Mouse (Mus musculus): ENCODE measurements around the gene Aspdh. TPM values are rescaled to one million over a fixed set of nuclear protein-coding genes. Genes with fewer than 3 reads are reported as not detected.

Gene Aspdh
- polyA plus RNA-seq (2015; fragmentation: Nextera tagmentation; extraction: Ambion mirVana): 3.1 and 3.9 TPM in 2 replicates

- no peak within 1 kb of the TSS for H3K4me3 ChIP-seq (ENCODE audit: low read length)
- peaks cover 46% of the 10 kb centered on the region for H3K4me1 ChIP-seq (ENCODE audit: control insufficient read depth, insufficient read depth, low read depth, low read length)
- no peak for ATAC-seq
- no peak within 1 kb of the TSS for H3K4me2 ChIP-seq (ENCODE audit: low read length)
- H3K36me3 ChIP-seq (ENCODE audit: control insufficient read depth, insufficient read depth, low read length): peaks cover 19% of the 10 kb centered on the region
- H3K9me3 ChIP-seq (ENCODE audit: control insufficient read depth, low read length): no peaks in the 10 kb centered on the region
- H3K27me3 ChIP-seq (replicated peaks; ENCODE audit: control insufficient read depth, insufficient read depth, low read length): no peaks in the 10 kb centered on the region
- H3K27ac ChIP-seq (ENCODE audit: low read depth, low read length): peak within 1 kb of the TSS; percentile 81
- 0 out of 2 replicates have a peak within 1 kb of the TSS, but pooled peaks have one; percentile 1 for H3K9ac ChIP-seq (ENCODE audit: low read depth, low read length)
- WGBS: 38% methylated on average over 2 of the region's 2 CpGs
These were observed at the start of gene Aspdh for GRCm38 (mm10) chr7:44465111-44465510. TSS of gene Aspdh (plus strand) at chr7:44465391.

GRCm38 (mm10) chr7:44427666-44428065 lies 37.5 kb upstream of the Aspdh start:
- no peaks in the 10 kb centered on the region for H3K9me3 ChIP-seq (ENCODE audit: control insufficient read depth, low read length)
- H3K4me1 ChIP-seq (ENCODE audit: control insufficient read depth, insufficient read depth, low read depth, low read length): peaks cover 29% of the 10 kb centered on the region
- peak overlapping the region; percentile 80 for H3K4me3 ChIP-seq (ENCODE audit: low read length)
- H3K27ac ChIP-seq (ENCODE audit: low read depth, low read length): peak overlapping the region; percentile 99
- H3K36me3 ChIP-seq (ENCODE audit: control insufficient read depth, insufficient read depth, low read length): no peaks in the 10 kb centered on the region
- 0 out of 2 replicates have a peak, but pooled peaks have one; percentile 3 for ATAC-seq
- peak overlapping the region; percentile 99 for H3K9ac ChIP-seq (ENCODE audit: low read depth, low read length)
- WGBS: 16% methylated on average over 8 of the region's 8 CpGs
- H3K27me3 ChIP-seq (replicated peaks; ENCODE audit: control insufficient read depth, insufficient read depth, low read length): no peaks in the 10 kb centered on the region
- H3K4me2 ChIP-seq (ENCODE audit: low read length): peak overlapping the region; percentile 85

- Histone ChIP-seq H3K4me1 (ENCODE audit: control insufficient read depth, insufficient read depth, low read depth, low read length) (peaks cover 32% of the 10 kb centered on the region), H3K9ac (ENCODE audit: low read depth, low read length) (peak overlapping the region; percentile 99), H3K27me3 (replicated peaks; ENCODE audit: control insufficient read depth, insufficient read depth, low read length) (no peaks in the 10 kb centered on the region), H3K4me3 (ENCODE audit: low read length) (peak overlapping the region; percentile 80), H3K36me3 (ENCODE audit: control insufficient read depth, insufficient read depth, low read length) (no peaks in the 10 kb centered on the region), H3K27ac (ENCODE audit: low read depth, low read length) (peak overlapping the region; percentile 99), H3K4me2 (ENCODE audit: low read length) (peak overlapping the region; percentile 85), H3K9me3 (ENCODE audit: control insufficient read depth, low read length) (no peaks in the 10 kb centered on the region)
- peak; percentile 27 for ATAC-seq
- WGBS: 1% methylated on average over 17 of the region's 38 CpGs
These were observed 36.8 kb upstream of the Aspdh start for GRCm38 (mm10) chr7:44428171-44428950.

- peak within 1 kb of the TSS; percentile 99 for H3K27ac ChIP-seq (ENCODE audit: low read depth, low read length)
- H3K4me2 ChIP-seq (ENCODE audit: low read length): peak within 1 kb of the TSS; percentile 85
- peak within 1 kb of the TSS; percentile 99 for H3K9ac ChIP-seq (ENCODE audit: low read depth, low read length)
- H3K4me1 ChIP-seq (ENCODE audit: control insufficient read depth, insufficient read depth, low read depth, low read length): peaks cover 32% of the 10 kb centered on the region
- no peaks in the 10 kb centered on the region for H3K9me3 ChIP-seq (ENCODE audit: control insufficient read depth, low read length)
- H3K4me3 ChIP-seq (ENCODE audit: low read length): peak within 1 kb of the TSS; percentile 80
- no peaks in the 10 kb centered on the region for H3K27me3 ChIP-seq (replicated peaks; ENCODE audit: control insufficient read depth, insufficient read depth, low read length)
- no peaks in the 10 kb centered on the region for H3K36me3 ChIP-seq (ENCODE audit: control insufficient read depth, insufficient read depth, low read length)
- ATAC-seq: peak; percentile 67
- WGBS: under 1% methylated on average over 38 of the region's 69 CpGs
These were observed 36.1 kb upstream of the Aspdh start, which contains the start of gene Lrrc4b for GRCm38 (mm10) chr7:44428968-44429521. TSS of gene Lrrc4b (plus strand) at chr7:44429018.

GRCm38 (mm10) chr7:44429534-44430488 lies 35.4 kb upstream of the Aspdh start:
- peak; percentile 37 for ATAC-seq
- Histone ChIP-seq H3K4me3 (ENCODE audit: low read length) (peak overlapping the region; percentile 80), H3K27me3 (replicated peaks; ENCODE audit: control insufficient read depth, insufficient read depth, low read length) (no peaks in the 10 kb centered on the region), H3K27ac (ENCODE audit: low read depth, low read length) (peak overlapping the region; percentile 99), H3K9ac (ENCODE audit: low read depth, low read length) (peak overlapping the region; percentile 99), H3K4me1 (ENCODE audit: control insufficient read depth, insufficient read depth, low read depth, low read length) (peaks cover 32% of the 10 kb centered on the region), H3K4me2 (ENCODE audit: low read length) (peak overlapping the region; percentile 85), H3K36me3 (ENCODE audit: control insufficient read depth, insufficient read depth, low read length) (no peaks in the 10 kb centered on the region), H3K9me3 (ENCODE audit: control insufficient read depth, low read length) (no peaks in the 10 kb centered on the region)
- 2% methylated on average over 32 of the region's 32 CpGs for WGBS

GRCm38 (mm10) chr7:44432550-44432949 lies 32.6 kb upstream of the Aspdh start:
- ATAC-seq: no peak
- Histone ChIP-seq H3K4me3 (ENCODE audit: low read length) (no peak overlapping the region), H3K36me3 (ENCODE audit: control insufficient read depth, insufficient read depth, low read length) (no peaks in the 10 kb centered on the region), H3K27me3 (replicated peaks; ENCODE audit: control insufficient read depth, insufficient read depth, low read length) (no peaks in the 10 kb centered on the region), H3K4me2 (ENCODE audit: low read length) (no peak overlapping the region), H3K9ac (ENCODE audit: low read depth, low read length) (no peak overlapping the region), H3K27ac (ENCODE audit: low read depth, low read length) (no peak overlapping the region), H3K4me1 (ENCODE audit: control insufficient read depth, insufficient read depth, low read depth, low read length) (peaks cover 31% of the 10 kb centered on the region), H3K9me3 (ENCODE audit: control insufficient read depth, low read length) (no peaks in the 10 kb centered on the region)
- 77% methylated on average over 6 of the region's 6 CpGs for WGBS

- 5% methylated on average over 7 of the region's 7 CpGs for WGBS
These were observed 31.8 kb upstream of the Aspdh start for GRCm38 (mm10) chr7:44433371-44433770.

GRCm38 (mm10) chr7:44434089-44434488 lies 31.1 kb upstream of the Aspdh start:
- Histone ChIP-seq H3K4me2 (ENCODE audit: low read length) (no peak overlapping the region), H3K36me3 (ENCODE audit: control insufficient read depth, insufficient read depth, low read length) (no peaks in the 10 kb centered on the region), H3K4me3 (ENCODE audit: low read length) (no peak overlapping the region), H3K9ac (ENCODE audit: low read depth, low read length) (no peak overlapping the region), H3K4me1 (ENCODE audit: control insufficient read depth, insufficient read depth, low read depth, low read length) (peaks cover 29% of the 10 kb centered on the region), H3K27me3 (replicated peaks; ENCODE audit: control insufficient read depth, insufficient read depth, low read length) (no peaks in the 10 kb centered on the region), H3K27ac (ENCODE audit: low read depth, low read length) (no peak overlapping the region), H3K9me3 (ENCODE audit: control insufficient read depth, low read length) (no peaks in the 10 kb centered on the region)
- 82% methylated on average over 9 of the region's 9 CpGs for WGBS
- ATAC-seq: no peak

More at GRCm38 (mm10) chr7:44433371-44433770, 31.8 kb upstream of the Aspdh start:
- ATAC-seq: peak; percentile 24; the same call in 1 of the 2 replicates
- Histone ChIP-seq H3K36me3 (ENCODE audit: control insufficient read depth, insufficient read depth, low read length) (no peaks in the 10 kb centered on the region), H3K9ac (ENCODE audit: low read depth, low read length) (no peak overlapping the region), H3K27me3 (replicated peaks; ENCODE audit: control insufficient read depth, insufficient read depth, low read length) (no peaks in the 10 kb centered on the region), H3K4me3 (ENCODE audit: low read length) (no peak overlapping the region), H3K4me2 (ENCODE audit: low read length) (no peak overlapping the region), H3K4me1 (ENCODE audit: control insufficient read depth, insufficient read depth, low read depth, low read length) (peaks cover 29% of the 10 kb centered on the region), H3K9me3 (ENCODE audit: control insufficient read depth, low read length) (no peaks in the 10 kb centered on the region), H3K27ac (ENCODE audit: low read depth, low read length) (no peak overlapping the region)

All from hindbrain, embryonic 16.5 days (tissue).